Mouse (Mus musculus) stomach, postnatal 0 days (tissue): ENCODE data around the gene Hnrnpa1. TPM values are rescaled to one million over a fixed set of nuclear protein-coding genes. Genes with fewer than 3 reads are reported as not detected.
A peak's percentile ranks its signal among the peaks of the same experiment; 100 is the strongest.

ENCODE experiments used
- ATAC-seq: fragments of 200-750 bp; cut with Nextera tagmentation; 2 replicates; pipeline ENCODE4 v1.8.0; 2017; ENCODE audit not compliant: low FRiP score, low TSS enrichment
- DNase-seq: peaks from one replicate; pipeline ENCODE4 v3.0.0-alpha.2; 2016; ENCODE audit warnings: low spot score
- H3K27ac ChIP-seq: fragments of 300-500 bp; sonication (generic); replicated peaks from 2 replicates; pipeline ENCODE4 v1.5.1; 2014; ENCODE audit warnings: mild to moderate bottlenecking, control low read depth
- H3K27me3 ChIP-seq: fragments of 300-500 bp; sonication (generic); 2 replicates; pipeline ENCODE4 v1.6.1; 2014; ENCODE audit warnings: low read length; ENCODE audit not compliant: control insufficient read depth, insufficient read depth
- H3K36me3 ChIP-seq: fragments of 300-500 bp; sonication (generic); 2 replicates; pipeline ENCODE4 v1.6.1; 2014; ENCODE audit warnings: low read length, mixed read lengths; ENCODE audit not compliant: control insufficient read depth, insufficient read depth
- H3K4me1 ChIP-seq: fragments of 300-500 bp; sonication (generic); replicated peaks from 2 replicates; pipeline ENCODE4 v1.6.1; 2014; ENCODE audit warnings: antibody characterized with exemption; ENCODE audit not compliant: control insufficient read depth, insufficient read depth
- H3K4me2 ChIP-seq: fragments of 300-500 bp; sonication (generic); replicated peaks from 2 replicates; pipeline ENCODE4 v1.6.1; 2014; ENCODE audit warnings: low read depth, mild to moderate bottlenecking, control low read depth, moderate library complexity
- H3K4me3 ChIP-seq: fragments of 300-500 bp; sonication (generic); 2 replicates; pipeline ENCODE4 v1.5.1; 2014; ENCODE audit warnings: low read depth, low read length, control low read depth
- H3K9ac ChIP-seq: fragments of 300-500 bp; sonication (generic); 2 replicates; pipeline ENCODE4 v1.6.1; 2014; ENCODE audit warnings: mild to moderate bottlenecking, low read length, control low read depth, mixed read lengths
- H3K9me3 ChIP-seq: fragments of 300-500 bp; sonication (generic); 2 replicates; pipeline ENCODE4 v1.6.1; 2016; ENCODE audit warnings: low read length; ENCODE audit not compliant: control insufficient read depth
- CTCF ChIP-seq: IDR thresholded peaks from 2 replicates; pipeline ENCODE4 v1.5.1; 2016; ENCODE audit warnings: antibody characterized with exemption, low read depth, mild to moderate bottlenecking, moderate library complexity
- EP300 ChIP-seq: optimal IDR thresholded peaks from 2 replicates; pipeline ENCODE3; 2016; ENCODE audit warnings: antibody characterized with exemption
- WGBS: fragments of 180-500 bp; shearing (Covaris S2); extraction: QIAGEN DNeasy Blood & Tissue Kit; methylation state at CpG from one replicate; pipeline ENCODE4 v1.1.7; 2014; 5-methylcytosine and 5-hydroxymethylcytosine counted together
- microRNA counts: library from miRNA; unstranded; fragments of <30 nt; microRNA quantifications from one replicate; lab custom pipeline; 2015
- microRNA-seq: library from miRNA; unstranded; fragments of <30 nt; microRNA quantifications from one replicate; pipeline ENCODE4, GENCODE M21; 2016
- polyA plus RNA-seq: library from polyadenylated mRNA; unstranded; fragments of >200 nt; fragmentation: Nextera tagmentation; extraction: Ambion mirVana; gene quantifications from 2 replicates; pipeline ENCODE4 v1.2.1, GENCODE M21; 2015

Hnrnpa1 gene
- polyA plus RNA-seq, 1 experiment from 2014 or later: 251 TPM

DNA sequence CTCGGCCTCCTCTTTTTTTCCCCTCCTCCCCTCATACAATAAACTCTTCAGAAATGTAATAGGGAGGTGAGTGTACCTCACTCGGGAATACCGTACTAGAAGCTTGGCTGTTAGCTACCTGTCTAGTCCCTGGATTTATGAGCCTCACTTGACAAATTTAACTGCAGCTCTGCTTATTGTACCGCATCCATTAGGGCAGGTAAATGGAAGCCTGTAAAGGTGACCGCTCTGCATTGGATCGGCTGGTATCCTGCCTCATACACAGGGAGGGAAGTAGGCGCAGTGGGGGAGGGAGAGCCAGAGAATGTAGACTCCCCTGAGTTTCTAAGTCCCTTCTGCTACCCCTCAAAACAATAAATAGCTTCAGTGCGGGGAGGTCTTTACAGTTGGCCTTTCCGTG is 50.6 kb downstream of the Hnrnpa1 start:
- H3K36me3 ChIP-seq: peaks cover 4% of the 10 kb centered on the region; the same call in 1 of the 2 replicates
- H3K27ac ChIP-seq: no peak overlapping the region
- WGBS: 83% methylated on average over 9 of the region's 9 CpGs
- peaks cover 1% of the 10 kb centered on the region; the same call in 1 of the 2 replicates for H3K4me1 ChIP-seq
- ATAC-seq: no peak
- H3K4me3 ChIP-seq: no peak overlapping the region
- TF ChIP-seq CTCF: no peak
- TF ChIP-seq EP300: no peak
- no peak for DNase-seq
- H3K4me2 ChIP-seq: no peak overlapping the region
- H3K9me3 ChIP-seq: no peaks in the 10 kb centered on the region
- H3K9ac ChIP-seq: no peak overlapping the region
- no peaks in the 10 kb centered on the region for H3K27me3 ChIP-seq

DNA sequence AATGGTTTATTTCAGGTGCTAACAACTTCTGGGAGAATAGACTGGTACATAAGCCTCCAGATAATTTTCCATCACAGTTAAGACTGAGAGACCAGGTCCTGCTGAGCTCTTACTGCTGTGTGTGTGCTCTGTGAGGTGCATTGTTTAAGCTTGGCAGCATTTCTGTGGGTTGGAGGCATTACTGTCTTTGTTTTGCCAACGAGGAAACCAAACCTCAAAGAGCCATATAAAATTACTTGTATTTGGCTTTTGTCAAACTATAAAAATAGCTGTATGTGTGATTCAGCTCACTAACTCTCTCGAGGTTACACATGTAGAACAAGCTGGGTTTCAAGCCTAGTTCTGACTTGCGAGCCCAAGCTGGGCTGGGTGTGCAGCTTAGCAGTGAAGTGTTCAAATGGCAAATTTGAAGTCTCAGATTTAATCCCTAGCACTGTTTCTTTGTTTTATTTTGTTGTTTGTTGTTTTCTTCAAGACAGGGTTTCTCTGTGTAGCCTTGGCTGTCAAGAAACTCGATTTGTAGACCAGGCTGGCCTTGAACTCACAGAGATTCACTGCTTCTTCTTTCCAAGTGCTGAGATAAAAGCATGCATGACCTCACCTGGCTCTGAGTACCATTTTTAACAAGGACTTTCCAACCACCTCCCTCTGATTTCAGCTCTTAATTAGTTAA is 52.6 kb downstream of the Hnrnpa1 start:
- H3K4me3 ChIP-seq: no peak overlapping the region
- H3K4me1 ChIP-seq: no peaks in the 10 kb centered on the region
- no peaks in the 10 kb centered on the region for H3K9me3 ChIP-seq
- no peak overlapping the region for H3K9ac ChIP-seq
- H3K36me3 ChIP-seq: peaks cover 9% of the 10 kb centered on the region
- H3K27ac ChIP-seq: no peak overlapping the region
- ATAC-seq (no peak), DNase-seq (no peak)
- no peaks in the 10 kb centered on the region for H3K27me3 ChIP-seq
- 73% methylated on average over 4 of the region's 4 CpGs for WGBS
- no peak for TF ChIP-seq CTCF
- no peak for TF ChIP-seq EP300
- no peak overlapping the region for H3K4me2 ChIP-seq

DNA sequence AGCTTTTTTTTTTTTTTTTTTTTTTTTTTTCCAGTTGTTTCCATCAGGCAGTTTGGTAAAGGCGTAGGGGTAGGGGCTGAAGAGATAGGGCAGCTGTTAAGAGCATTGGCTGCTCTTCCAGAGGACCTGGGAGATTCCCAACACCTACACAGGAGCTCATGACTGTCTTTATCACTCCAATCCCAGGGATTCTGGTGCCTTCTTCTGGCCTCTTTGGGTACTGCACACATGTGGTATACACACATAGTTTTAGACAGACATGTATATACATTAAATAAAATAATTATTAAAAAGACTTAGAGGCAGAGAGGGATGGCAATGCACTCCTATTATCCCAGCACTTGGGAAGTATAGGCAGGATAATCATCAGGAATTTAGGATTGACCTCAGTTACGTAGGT is 53.1 kb downstream of the Hnrnpa1 start:
- 96% methylated on average over 2 of the region's 2 CpGs for WGBS

DNA sequence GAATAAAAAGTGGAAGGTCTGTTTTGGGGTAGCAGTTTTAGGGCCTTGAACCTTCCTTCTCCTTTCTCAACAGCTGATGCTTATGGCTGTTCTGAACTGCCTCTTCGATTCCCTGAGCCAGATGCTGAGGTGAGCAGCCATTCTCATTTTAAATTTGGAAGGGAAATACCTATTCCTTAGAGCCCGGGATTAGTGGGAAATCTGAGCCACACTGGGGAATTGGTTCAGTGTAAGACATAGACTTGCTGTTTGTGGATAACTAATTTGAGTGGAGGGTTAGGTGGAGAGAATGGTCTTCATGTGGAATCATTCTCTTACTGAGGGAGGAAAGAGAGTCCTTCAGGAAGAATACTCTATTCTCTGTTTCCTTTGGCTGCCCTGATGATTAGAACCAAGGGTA is 54.4 kb downstream of the Hnrnpa1 start:
- H3K9me3 ChIP-seq: no peaks in the 10 kb centered on the region
- DNase-seq: no peak
- H3K27me3 ChIP-seq: no peaks in the 10 kb centered on the region
- no peak for TF ChIP-seq EP300
- no peak for TF ChIP-seq CTCF
- no peak overlapping the region for H3K4me2 ChIP-seq
- H3K4me1 ChIP-seq: no peaks in the 10 kb centered on the region
- WGBS: 80% methylated on average over 2 of the region's 2 CpGs
- no peak overlapping the region for H3K9ac ChIP-seq
- no peak for ATAC-seq
- no peak overlapping the region for H3K27ac ChIP-seq
- peaks cover 9% of the 10 kb centered on the region for H3K36me3 ChIP-seq
- H3K4me3 ChIP-seq: no peak overlapping the region

More for the DNA sequence above, 53.1 kb downstream of the Hnrnpa1 start:
- TF ChIP-seq CTCF (peak; percentile 41), EP300 (no peak)
- Histone ChIP-seq H3K9me3 (no peaks in the 10 kb centered on the region), H3K36me3 (peaks cover 9% of the 10 kb centered on the region), H3K4me3 (no peak overlapping the region), H3K4me2 (no peak overlapping the region), H3K9ac (no peak overlapping the region), H3K27ac (no peak overlapping the region), H3K4me1 (no peaks in the 10 kb centered on the region), H3K27me3 (no peaks in the 10 kb centered on the region)
- DNase-seq (no peak), ATAC-seq (no peak)

DNA sequence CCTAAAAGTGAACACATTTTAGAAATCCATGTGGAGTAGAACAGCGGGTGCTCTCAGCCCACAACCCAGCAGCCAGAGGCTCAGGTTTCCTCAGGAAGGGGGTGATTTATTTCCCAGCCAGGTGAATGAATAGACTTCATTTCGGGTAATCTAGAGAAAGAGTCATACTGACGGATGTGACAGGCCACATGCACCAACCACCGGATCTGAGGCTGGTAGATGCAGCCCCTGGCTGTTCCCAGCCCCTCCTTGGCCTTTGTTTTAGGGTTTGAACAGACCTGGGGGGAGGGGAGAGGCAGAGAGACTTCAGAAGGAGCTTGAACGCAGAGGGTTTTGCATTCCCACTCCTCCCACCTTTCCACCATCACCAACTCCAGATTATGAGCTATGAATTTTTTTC is 55.6 kb downstream of the Hnrnpa1 start:
- H3K27me3 ChIP-seq: no peaks in the 10 kb centered on the region
- 27% methylated on average over 5 of the region's 5 CpGs for WGBS
- peaks cover 9% of the 10 kb centered on the region for H3K36me3 ChIP-seq
- no peak overlapping the region for H3K4me2 ChIP-seq
- H3K4me1 ChIP-seq: peaks cover 3% of the 10 kb centered on the region; the same call in 1 of the 2 replicates
- no peak for TF ChIP-seq EP300
- TF ChIP-seq CTCF: no peak
- no peak for ATAC-seq
- H3K9me3 ChIP-seq: no peaks in the 10 kb centered on the region
- no peak for DNase-seq
- H3K27ac ChIP-seq: no peak overlapping the region
- no peak overlapping the region for H3K4me3 ChIP-seq
- no peak overlapping the region for H3K9ac ChIP-seq

MicroRNA genes within 50 kb of the gene (microRNA counts, 519-probe panel; counts per million panel counts)
- 5,211 counts per million, percentile 57 among the panel's probes with 10 or more counts for microRNA mmu-miR-148b (lab: Ali Mortazavi, UCI)

Small RNA genes lying within 50 kb of the gene (microRNA-seq; reads per million reads assigned to microRNA genes)
- 363 reads per million, percentile 62 among the genes with 10 or more reads in this experiment for gene Mir148b

Other genes with a start within 250 kb of the Hnrnpa1 start
- gene Hoxc8, start 249.8 kb upstream of the Hnrnpa1 start, polyA plus RNA-seq: 7.1 and 7.3 TPM in 2 replicates
- gene Hoxc6, start 242.2 kb upstream of the Hnrnpa1 start, polyA plus RNA-seq: 3.3 and 4.9 TPM in 2 replicates
- 9.6 and 10.4 TPM in 2 replicates for gene Hoxc4, start 221.5 kb upstream of the Hnrnpa1 start, polyA plus RNA-seq
- 10.6 and 11.2 TPM in 2 replicates for gene Smug1, start 73.3 kb upstream of the Hnrnpa1 start, polyA plus RNA-seq
- gene Cbx5, start 616 bp upstream of the Hnrnpa1 start, polyA plus RNA-seq: 23.0 and 26.8 TPM in 2 replicates
- 0.50 and 0.70 TPM in 2 replicates for gene Nfe2, start 18.0 kb downstream of the Hnrnpa1 start, polyA plus RNA-seq
- 159 and 168 TPM in 2 replicates for gene Copz1, start 32.3 kb downstream of the Hnrnpa1 start, polyA plus RNA-seq
- gene Gpr84, start 70.2 kb downstream of the Hnrnpa1 start, polyA plus RNA-seq: 0.30 and 0.46 TPM in 2 replicates
- 6.0 and 7.4 TPM in 2 replicates for gene Zfp385a, start 99.7 kb downstream of the Hnrnpa1 start, polyA plus RNA-seq
- gene Itga5, start 126.3 kb downstream of the Hnrnpa1 start, polyA plus RNA-seq: 28.7 and 36.2 TPM in 2 replicates
- gene Gtsf1, start 190.0 kb downstream of the Hnrnpa1 start, polyA plus RNA-seq: not detected in 2 replicates
- gene Gtsf2, start 208.0 kb downstream of the Hnrnpa1 start, polyA plus RNA-seq: not detected in 2 replicates
- 1.5 and 1.6 TPM in 2 replicates for gene Nckap1l, start 213.4 kb downstream of the Hnrnpa1 start, polyA plus RNA-seq